Comparison of ENCODE assay signal across 22 mouse cellular contexts in genomic region chr7:143253126-143253871, GRCm38 (mm10).
DNase-seq lines count a peak whose midpoint lies in the region; ATAC-seq and TF ChIP-seq lines count a peak whose summit lies in the region.
"Had no signal": no experiment of that assay in that cellular context is flagged by ENCODE, and none has a peak within 500 bp of the region (broad histone marks: within the 10 kb centered on the region; RNA-seq: fewer than 3 reads in every experiment).

No protein-coding gene starts in this region.

- WGBS in liver, postnatal 0 days (ENCODE audit: insufficient replicate concordance) = 85% methylated on average over 6 of the region's 6 CpGs
- 78% methylated on average over 6 of the region's 6 CpGs for WGBS in liver, embryonic 12.5 days (ENCODE audit: insufficient replicate concordance)
- WGBS in embryonic facial prominence, embryonic 15.5 days = 67% methylated on average over 6 of the region's 6 CpGs
- WGBS in limb, embryonic 12.5 days = 59% methylated on average over 6 of the region's 6 CpGs

- no peak for ATAC-seq in liver, postnatal 0 days
- no peak for ATAC-seq in liver, embryonic 12.5 days
- ATAC-seq in embryonic facial prominence, embryonic 15.5 days (ENCODE audit: insufficient number of reproducible peaks, low FRiP score, low TSS enrichment, low read depth) = peak; percentile 81
- ATAC-seq in limb, embryonic 12.5 days (ENCODE audit: insufficient number of reproducible peaks, insufficient read depth, low FRiP score, low TSS enrichment, low read depth) = peak; percentile 66
- ATAC-seq: forebrain, postnatal 0 days had no signal

- H3K4me3 ChIP-seq in liver, postnatal 0 days (ENCODE audit: low read depth, low read length) = no peak overlapping the region
- H3K4me3 ChIP-seq in liver, embryonic 12.5 days = no peak overlapping the region
- H3K4me3 ChIP-seq in embryonic facial prominence, embryonic 15.5 days (replicated peaks) = no peak overlapping the region
- H3K4me3 ChIP-seq in limb, embryonic 12.5 days (replicated peaks) = no peak overlapping the region
- H3K4me3 ChIP-seq: heart, embryonic 12.5 days; hindbrain, embryonic 13.5 days; midbrain, embryonic 12.5 days; stomach, embryonic 15.5 days had no signal

- no peak overlapping the region for H3K4me2 ChIP-seq in liver, postnatal 0 days (ENCODE audit: low read depth, low read length)
- H3K4me2 ChIP-seq in liver, embryonic 12.5 days = no peak overlapping the region
- no peak overlapping the region for H3K4me2 ChIP-seq in embryonic facial prominence, embryonic 15.5 days (replicated peaks)
- no peak overlapping the region for H3K4me2 ChIP-seq in limb, embryonic 12.5 days
- H3K4me2 ChIP-seq: heart, embryonic 12.5 days; hindbrain, embryonic 13.5 days; midbrain, embryonic 12.5 days; stomach, embryonic 15.5 days had no signal

- H3K4me1 ChIP-seq in liver, postnatal 0 days (ENCODE audit: insufficient read depth) = no peaks in the 10 kb centered on the region
- H3K4me1 ChIP-seq in liver, embryonic 12.5 days = no peaks in the 10 kb centered on the region
- peaks cover 15% of the 10 kb centered on the region; the same call in 1 of the 2 replicates for H3K4me1 ChIP-seq in embryonic facial prominence, embryonic 15.5 days
- peaks cover 12% of the 10 kb centered on the region; the same call in 1 of the 2 replicates for H3K4me1 ChIP-seq in limb, embryonic 12.5 days (replicated peaks)
- H3K4me1 ChIP-seq: hindbrain, embryonic 13.5 days; midbrain, embryonic 12.5 days; stomach, embryonic 15.5 days had no signal

- peak; percentile 8 for DNase-seq in liver, postnatal 0 days
- DNase-seq in ovary, adult 18-20 months (ENCODE audit: low spot score) = no peak
- no peak for DNase-seq in ovary, postnatal 36 days (ENCODE audit: low spot score)
- no peak for DNase-seq in B cell, adult 2 months
- DNase-seq: adrenal gland, postnatal 10 days; cerebellum, adult 2 months; cerebellum, postnatal 25 days; embryo, embryonic 11 days; forebrain, postnatal 0 days; heart, postnatal 14 days; kidney, adult 11 months; kidney, postnatal 4 days; lung, postnatal 10 days; right cerebral cortex, adult 18-20 months; thymus, postnatal 25 days had no signal

- H3K9me3 ChIP-seq in liver, postnatal 0 days (ENCODE audit: low read length) = peaks cover 27% of the 10 kb centered on the region
- peaks cover 36% of the 10 kb centered on the region for H3K9me3 ChIP-seq in liver, embryonic 12.5 days (replicated peaks)
- 0 out of 2 replicates have a peak, but pooled peaks cover 18% of the 10 kb centered on the region for H3K9me3 ChIP-seq in embryonic facial prominence, embryonic 15.5 days (replicated peaks)
- peaks cover 27% of the 10 kb centered on the region for H3K9me3 ChIP-seq in limb, embryonic 12.5 days

- TF ChIP-seq CTCF in liver, postnatal 0 days (IDR thresholded peaks at IDR 0.05; ENCODE audit: low read depth) = no peak

- no peak overlapping the region for H3K27ac ChIP-seq in liver, postnatal 0 days (ENCODE audit: low read depth)
- no peak overlapping the region for H3K27ac ChIP-seq in liver, embryonic 12.5 days
- peak overlapping the region; percentile 51; the same call in 1 of the 2 replicates for H3K27ac ChIP-seq in embryonic facial prominence, embryonic 15.5 days (replicated peaks)
- peak overlapping the region; percentile 64 for H3K27ac ChIP-seq in limb, embryonic 12.5 days
- H3K27ac ChIP-seq: hindbrain, embryonic 13.5 days; midbrain, embryonic 12.5 days; stomach, embryonic 15.5 days had no signal

- no peaks in the 10 kb centered on the region for H3K27me3 ChIP-seq in liver, postnatal 0 days (ENCODE audit: insufficient read depth, low read length)
- no peaks in the 10 kb centered on the region for H3K27me3 ChIP-seq in liver, embryonic 12.5 days (replicated peaks)
- H3K27me3 ChIP-seq in embryonic facial prominence, embryonic 15.5 days = no peaks in the 10 kb centered on the region
- H3K27me3 ChIP-seq in limb, embryonic 12.5 days = no peaks in the 10 kb centered on the region
- H3K27me3 ChIP-seq: heart, embryonic 12.5 days; hindbrain, embryonic 13.5 days; midbrain, embryonic 12.5 days; stomach, embryonic 15.5 days had no signal

- H3K9ac ChIP-seq in liver, postnatal 0 days (replicated peaks) = no peak overlapping the region
- H3K9ac ChIP-seq in liver, embryonic 12.5 days = no peak overlapping the region
- H3K9ac ChIP-seq in embryonic facial prominence, embryonic 15.5 days = no peak overlapping the region
- no peak overlapping the region for H3K9ac ChIP-seq in limb, embryonic 12.5 days (replicated peaks)
- H3K9ac ChIP-seq: forebrain, postnatal 0 days; heart, embryonic 12.5 days; hindbrain, embryonic 13.5 days; midbrain, embryonic 12.5 days; stomach, embryonic 15.5 days had no signal

- peaks cover 15% of the 10 kb centered on the region; the same call in 1 of the 2 replicates for H3K36me3 ChIP-seq in liver, postnatal 0 days (replicated peaks; ENCODE audit: insufficient read depth, low read length)
- H3K36me3 ChIP-seq in liver, embryonic 12.5 days = peaks cover 61% of the 10 kb centered on the region
- H3K36me3 ChIP-seq in embryonic facial prominence, embryonic 15.5 days = peaks cover 27% of the 10 kb centered on the region
- H3K36me3 ChIP-seq in limb, embryonic 12.5 days = peaks cover 45% of the 10 kb centered on the region

- no peak for TF ChIP-seq EP300 in liver, postnatal 0 days (IDR thresholded peaks at IDR 0.05; ENCODE audit: low read depth)

Comparison
In these comparisons a context has a peak if more than half of its experiments do, and no peak if none do; other contexts are left out.
1. ATAC-seq: peak in embryonic facial prominence, embryonic 15.5 days (single experiment) and limb, embryonic 12.5 days (single experiment); none in liver, postnatal 0 days (single experiment) and liver, embryonic 12.5 days (single experiment).
2. H3K27ac ChIP-seq: peak in embryonic facial prominence, embryonic 15.5 days (single experiment) and limb, embryonic 12.5 days (single experiment); none in liver, postnatal 0 days (single experiment) and liver, embryonic 12.5 days (single experiment).